Mouse (Mus musculus) gastrocnemius, postnatal 25 days (tissue): ENCODE measurements around the gene Adamtsl5. TPM values are rescaled to one million over a fixed set of nuclear protein-coding genes. Genes with fewer than 3 reads are reported as not detected.
A peak's percentile ranks its signal among the peaks of the same experiment; 100 is the strongest.

Source experiments
- DNase-seq: peaks from one replicate; pipeline ENCODE4 v3.0.0; 2022
- total RNA-seq, 2 experiments: library from RNA; stranded (reverse); gene quantifications; 1 replicate in 1 of 2; 2 replicates in 1 of 2; pipeline ENCODE4 v1.2.3; 2021

Adamtsl5 gene
- total RNA-seq, 2 experiments from 2014 or later, result 38.8 to 70.8 TPM

DNA sequence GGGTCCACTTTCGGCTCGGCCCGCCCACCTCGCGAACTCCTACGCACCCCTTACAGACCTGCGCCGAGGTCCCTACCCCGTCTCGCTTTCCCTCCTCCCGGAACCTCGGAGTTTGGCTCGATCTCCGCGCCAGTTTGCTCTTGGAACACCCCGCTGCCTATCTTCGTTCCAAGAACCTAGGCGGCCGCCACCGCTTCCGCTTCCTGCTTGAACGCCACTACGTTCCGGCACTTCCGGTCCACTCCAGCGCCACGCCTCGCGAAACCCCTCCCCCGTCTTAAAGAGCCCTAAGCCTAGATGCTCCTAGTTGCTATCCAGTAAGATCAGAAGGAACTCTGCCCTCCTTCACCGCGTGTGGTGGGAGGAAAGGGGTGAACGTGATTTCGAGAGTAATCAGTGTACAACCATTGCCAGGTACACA, 27.9 kb downstream of the Adamtsl5 start, which contains the start of gene 2310011J03Rik:
TSS of gene 2310011J03Rik (minus strand) at position 198 of the 421 bp plus-strand sequence.
- peak; percentile 90 for DNase-seq

DNA sequence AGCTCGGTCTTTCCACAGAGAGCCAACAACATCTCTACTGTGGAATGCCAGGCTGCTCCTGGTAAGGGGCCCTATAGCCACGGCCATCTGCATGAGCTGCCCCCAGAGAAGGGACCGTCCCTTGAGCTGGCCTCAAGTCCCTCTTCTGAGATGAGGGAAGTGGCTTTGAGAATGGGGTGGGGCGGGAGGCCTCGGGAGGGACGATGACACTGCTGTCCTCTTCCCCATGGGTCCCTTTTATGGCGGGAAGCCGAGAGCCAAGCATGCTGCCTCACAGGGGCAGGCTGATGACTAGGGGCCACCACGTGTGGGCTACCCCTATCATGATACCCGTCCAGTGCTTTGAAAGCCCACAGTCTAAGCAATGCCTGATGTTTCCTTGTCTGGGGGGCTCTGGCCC, 31.2 kb downstream of the Adamtsl5 start:
- DNase-seq, result no peak

DNA sequence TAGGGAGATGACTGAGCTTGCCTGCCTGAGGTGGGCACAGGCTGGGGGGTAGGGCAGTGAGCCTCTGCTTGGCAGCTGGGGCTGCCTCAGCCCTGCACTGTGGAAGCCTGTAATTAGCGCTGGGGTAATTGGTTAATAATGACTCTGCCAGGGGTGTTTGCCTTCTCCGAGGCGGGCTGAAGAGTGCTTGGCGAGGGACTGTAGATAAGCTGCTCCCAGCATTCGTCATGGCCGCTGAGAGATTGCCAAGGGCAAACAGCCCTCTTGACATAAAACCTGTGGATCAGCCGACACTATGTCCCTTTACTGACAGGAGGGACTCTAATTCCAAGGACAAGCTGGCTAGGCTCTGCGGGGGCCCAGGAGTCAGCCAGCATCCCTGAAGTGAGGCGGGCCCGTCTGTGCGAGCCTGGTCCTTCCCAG, 31.8 kb downstream of the Adamtsl5 start:
- no peak for DNase-seq

DNA sequence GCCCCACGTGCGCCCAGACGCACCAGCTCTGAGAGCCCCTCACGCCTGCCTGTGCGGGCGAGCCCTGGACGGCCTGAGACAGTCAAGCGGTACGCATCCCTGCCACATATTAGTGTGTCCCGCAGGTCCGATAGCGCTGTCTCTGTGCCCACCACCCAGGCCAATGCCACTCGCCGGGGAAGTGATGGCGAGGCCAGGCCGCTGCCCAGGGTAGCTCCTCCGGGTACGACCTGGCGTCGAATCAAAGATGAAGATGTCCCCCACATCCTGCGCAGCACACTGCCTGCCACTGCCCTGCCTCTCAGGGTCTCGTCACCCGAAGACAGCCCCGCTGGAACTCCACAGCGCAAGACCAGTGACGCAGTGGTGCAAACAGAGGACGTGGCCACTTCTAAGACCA, 32.9 kb downstream of the Adamtsl5 start:
- no peak for DNase-seq

DNA sequence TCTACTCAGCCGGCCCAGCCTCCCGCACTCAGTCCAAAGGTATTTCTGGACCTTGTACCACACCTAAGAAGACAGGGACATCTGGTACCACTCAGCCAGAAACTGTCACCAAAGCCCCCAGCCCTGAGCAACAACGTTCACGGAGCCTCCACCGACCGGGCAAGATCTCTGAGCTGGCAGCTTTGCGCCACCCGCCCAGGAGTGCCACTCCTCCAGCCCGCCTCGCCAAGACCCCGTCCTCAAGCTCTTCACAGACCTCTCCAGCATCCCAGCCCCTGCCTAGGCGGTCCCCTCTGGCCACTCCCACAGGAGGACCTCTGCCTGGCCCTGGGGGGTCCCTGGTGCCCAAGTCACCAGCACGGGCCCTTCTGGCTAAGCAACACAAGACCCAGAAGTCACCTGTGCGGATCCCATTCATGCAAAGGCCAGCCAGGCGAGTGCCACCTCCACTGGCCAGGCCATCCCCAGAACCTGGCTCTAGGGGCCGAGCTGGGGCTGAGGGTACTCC, 33.7 kb downstream of the Adamtsl5 start:
- no peak for DNase-seq

DNA sequence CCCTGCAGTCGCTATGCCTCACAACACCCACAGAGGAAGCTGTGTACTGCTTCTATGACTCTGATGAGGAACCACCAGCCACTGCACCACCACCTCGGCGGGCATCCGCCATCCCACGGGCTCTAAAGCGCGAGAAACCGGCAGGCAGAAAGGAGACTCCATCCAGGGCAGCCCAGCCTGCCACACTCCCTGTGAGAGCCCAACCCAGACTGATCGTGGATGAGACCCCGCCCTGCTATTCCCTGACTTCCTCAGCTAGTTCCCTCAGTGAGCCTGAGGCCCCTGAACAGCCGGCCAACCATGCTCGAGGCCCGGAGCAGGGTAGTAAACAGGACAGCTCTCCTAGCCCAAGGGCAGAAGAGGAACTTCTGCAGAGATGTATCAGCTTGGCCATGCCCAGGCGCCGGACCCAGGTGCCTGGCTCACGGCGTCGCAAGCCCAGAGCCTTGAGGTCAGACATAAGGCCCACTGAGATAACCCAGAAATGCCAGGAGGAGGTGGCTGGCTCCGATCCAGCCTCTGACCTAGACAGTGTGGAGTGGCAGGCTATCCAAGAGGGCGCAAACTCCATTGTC, 34.5 kb downstream of the Adamtsl5 start:
- no peak for DNase-seq

DNA sequence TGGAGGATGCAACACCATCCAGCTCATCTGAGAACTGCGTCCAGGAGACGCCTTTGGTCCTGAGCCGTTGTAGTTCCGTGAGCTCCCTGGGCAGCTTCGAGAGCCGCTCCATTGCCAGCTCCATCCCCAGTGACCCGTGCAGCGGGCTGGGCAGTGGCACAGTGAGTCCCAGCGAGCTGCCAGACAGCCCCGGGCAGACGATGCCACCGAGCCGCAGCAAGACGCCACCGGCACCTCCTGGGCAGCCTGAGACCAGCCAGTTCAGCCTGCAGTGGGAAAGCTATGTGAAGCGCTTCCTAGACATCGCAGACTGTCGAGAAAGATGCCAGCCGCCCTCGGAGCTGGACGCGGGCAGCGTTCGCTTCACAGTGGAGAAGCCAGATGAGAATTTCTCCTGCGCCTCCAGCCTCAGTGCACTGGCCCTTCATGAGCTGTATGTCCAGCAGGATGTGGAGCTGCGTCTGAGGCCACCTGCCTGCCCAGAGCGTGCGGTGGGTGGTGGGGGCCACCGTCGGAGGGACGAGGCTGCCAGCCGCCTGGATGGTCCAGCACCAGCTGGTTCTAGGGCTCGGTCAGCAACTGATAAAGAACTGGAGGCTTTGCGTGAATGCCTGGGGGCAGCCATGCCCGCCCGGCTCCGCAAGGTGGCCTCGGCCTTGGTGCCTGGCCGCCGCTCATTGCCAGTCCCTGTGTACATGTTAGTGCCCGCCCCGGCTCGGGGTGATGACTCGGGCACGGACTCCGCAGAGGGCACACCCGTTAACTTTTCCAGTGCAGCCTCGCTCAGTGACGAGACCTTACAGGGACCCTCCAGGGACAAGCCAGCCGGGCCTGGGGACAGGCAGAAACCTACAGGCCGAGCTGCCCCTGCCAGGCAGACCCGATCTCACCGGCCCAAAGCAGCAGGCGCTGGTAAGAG, 35.4 kb downstream of the Adamtsl5 start:
- DNase-seq, result no peak

DNA sequence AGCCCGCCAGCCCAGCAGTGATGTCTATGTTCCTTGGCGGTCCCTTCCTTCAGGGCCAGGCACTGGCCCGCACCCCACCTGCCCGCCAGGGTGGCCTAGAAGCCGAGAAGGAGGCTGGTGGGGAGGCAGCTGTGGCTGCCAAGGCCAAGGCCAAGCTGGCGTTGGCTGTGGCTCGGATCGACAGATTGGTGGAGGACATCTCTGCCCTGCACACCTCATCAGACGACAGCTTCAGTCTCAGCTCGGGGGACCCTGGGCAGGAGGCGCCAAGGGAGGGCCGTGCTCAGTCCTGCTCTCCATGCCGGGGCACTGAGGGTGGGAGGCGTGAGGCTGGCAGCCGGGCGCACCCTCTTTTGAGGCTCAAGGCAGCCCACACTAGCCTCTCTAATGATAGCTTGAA, 36.7 kb downstream of the Adamtsl5 start:
- DNase-seq, result no peak

DNA sequence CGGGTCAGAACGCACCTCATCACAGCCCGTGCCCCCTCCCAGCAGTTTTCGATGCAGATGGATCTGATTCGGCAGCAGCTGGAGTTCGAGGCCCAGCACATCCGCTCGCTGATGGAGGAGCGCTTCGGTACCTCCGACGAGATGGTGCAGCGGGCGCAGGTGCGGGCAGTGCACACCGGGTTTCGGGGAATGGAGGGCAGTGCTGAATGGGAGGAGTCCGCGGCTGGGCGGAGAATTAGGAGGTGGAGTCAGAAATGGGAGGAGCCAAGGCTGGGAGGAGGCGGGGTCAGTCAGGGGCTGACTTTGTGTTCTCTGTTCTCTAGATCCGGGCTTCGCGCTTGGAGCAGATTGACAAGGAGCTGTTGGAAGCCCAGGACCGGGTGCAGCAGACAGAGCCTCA, 43.4 kb downstream of the Adamtsl5 start:
- DNase-seq, result no peak

DNA sequence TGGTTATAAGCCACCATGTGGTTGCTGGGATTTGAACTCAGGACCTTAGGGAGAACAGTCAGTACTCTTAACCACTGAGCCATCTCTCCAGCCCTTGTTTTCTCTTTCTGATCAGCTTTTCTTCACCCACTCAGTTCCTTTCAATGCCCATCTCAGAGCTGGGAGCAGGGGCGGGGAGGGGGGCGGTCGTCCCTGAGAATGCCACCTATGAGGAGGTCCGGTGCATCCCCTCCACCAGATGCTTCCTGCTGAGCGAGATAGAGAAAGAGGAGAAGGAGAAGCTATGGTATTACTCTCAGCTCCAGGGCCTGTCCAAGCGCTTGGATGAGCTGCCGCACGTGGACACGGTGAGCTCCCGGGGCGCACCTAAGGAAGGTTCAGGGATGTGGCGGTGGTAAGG, 43.8 kb downstream of the Adamtsl5 start:
- DNase-seq, result no peak

DNA sequence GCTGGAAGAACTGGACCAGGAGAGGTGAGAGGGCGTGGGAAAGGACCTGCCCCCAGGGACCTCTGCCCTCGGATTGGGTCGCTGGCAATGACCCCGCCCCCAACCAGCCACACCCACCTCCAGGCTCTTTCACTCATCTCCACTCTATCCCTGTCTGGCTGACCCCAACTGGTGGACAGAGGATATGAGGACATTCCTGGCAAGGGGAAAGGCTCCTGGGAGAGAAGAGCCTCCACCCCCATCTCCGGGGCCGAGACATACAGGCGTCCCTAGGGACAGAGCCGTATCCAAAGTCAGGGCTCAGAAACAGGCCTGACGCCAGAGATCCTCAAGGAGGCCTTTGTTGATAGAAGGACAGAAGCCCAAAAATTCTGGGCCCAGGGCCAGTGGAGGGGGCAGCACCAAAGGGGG, 45.7 kb downstream of the Adamtsl5 start:
- peak; percentile 87 for DNase-seq

DNA sequence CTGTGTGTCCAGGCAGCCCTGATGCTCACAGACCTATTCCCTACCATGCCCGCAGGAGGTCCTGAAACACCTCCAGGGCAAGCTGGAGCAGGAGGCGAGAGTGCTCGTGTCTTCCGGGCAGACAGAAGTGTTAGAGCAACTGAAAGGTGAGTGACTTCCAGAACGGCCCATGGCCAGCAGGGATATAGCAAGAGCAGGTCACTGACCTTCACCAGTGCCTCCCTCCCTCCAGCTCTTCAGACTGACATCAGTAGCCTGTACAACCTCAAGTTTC, 46.2 kb downstream of the Adamtsl5 start:
- no peak for DNase-seq

DNA sequence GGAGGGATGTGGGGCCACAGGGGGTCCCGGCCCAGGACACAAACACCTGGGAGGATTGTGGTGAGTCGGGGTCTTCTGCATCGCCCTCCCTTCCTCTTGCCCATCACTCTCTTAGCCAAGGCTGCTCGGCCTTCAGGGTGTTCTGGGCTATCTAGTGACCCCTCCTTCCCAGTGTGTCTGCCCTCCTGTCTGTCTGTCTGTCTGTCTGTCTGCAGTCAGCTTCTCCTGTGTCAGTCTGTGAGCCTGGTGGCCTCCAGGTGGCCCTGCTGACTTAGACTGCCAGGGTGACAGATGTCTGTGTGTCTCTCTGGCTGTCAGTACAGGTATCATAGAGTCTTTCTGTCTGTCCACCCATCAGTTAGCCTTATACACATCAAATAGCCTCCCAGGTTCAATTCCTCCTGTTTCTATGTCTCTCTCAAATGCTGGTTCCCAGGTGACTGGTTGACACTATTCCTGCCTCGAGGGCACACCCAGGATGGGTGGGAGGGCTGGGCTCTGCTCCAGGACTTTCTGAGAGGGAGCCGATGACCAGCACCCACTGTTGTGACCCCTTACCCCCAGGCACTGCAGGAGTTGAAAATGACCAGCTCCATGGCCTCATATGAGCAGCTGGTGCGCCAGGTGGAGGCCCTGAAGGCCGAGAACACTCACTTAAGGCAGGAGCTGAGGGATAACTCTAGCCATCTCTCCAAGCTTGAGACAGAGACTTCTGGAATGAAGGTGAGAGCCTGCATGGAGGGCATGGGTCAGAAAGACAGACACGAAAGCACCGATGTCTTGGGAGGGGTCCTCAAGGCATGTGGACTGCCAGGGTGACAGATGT, 46.7 kb downstream of the Adamtsl5 start:
- no peak for DNase-seq

DNA sequence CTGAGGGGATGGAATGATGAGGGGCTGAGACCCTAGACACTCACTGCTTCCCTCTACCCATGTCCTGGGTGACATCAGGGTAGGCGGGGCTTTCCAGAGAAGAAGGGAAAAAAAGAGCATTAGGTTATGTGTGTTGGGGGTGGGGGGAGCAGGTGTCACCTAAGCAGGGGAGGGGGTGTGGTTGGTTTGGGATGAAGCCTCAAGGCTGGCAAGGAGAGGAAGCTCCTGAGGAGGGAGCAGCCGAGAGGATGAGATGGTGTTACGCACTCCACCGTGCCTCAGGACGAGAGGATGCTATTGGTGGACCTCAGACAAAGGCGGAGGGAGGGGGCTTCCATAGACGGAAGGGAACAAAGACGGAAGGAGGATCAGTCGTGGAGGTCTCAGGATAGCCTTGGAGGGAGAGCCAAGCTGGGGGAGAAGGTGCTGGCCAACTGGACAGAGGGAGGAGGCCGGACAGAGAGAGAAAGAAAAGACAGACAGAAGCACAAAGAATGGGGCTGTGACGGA, 47.5 kb downstream of the Adamtsl5 start:
- no peak for DNase-seq

DNA sequence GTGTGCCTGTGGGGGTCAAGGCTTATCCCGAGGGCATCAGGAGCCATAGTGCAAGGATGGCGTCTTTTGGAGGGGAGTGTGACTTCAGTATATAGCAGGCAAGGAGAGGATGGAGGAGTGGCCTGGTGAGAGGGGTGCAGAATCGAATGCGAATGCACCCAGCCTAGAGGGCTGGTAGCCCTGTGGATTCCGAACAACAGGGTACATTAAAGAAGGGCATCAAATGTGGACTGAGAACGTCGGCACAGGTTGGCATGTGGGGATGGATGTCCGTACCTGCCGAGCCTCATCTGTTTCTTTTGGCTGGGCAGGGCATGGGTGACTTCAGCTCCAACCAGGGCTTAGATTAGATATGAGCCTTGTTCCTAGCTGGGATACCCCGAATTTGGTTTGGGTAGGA, 48.4 kb downstream of the Adamtsl5 start:
- no peak for DNase-seq

DNA sequence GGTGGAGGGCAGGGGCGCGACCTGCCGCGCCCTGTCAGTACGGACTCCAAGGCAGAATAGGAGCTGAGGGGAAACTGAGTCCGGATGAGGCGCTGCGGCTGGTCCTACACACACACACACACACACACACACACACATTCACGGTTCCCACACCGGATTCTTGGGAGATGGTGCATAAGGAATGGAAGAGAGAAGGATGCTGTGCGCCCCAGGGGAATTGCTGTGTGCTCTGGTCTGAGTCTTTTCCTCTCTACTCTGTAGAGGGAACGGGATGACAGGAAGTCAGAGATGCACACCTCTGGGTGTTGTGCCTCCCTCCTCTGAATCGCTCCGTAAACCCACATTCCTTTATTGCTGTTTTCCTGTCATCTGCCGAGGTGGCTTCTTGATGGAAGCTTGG, 48.9 kb downstream of the Adamtsl5 start:
- DNase-seq, result no peak

DNA sequence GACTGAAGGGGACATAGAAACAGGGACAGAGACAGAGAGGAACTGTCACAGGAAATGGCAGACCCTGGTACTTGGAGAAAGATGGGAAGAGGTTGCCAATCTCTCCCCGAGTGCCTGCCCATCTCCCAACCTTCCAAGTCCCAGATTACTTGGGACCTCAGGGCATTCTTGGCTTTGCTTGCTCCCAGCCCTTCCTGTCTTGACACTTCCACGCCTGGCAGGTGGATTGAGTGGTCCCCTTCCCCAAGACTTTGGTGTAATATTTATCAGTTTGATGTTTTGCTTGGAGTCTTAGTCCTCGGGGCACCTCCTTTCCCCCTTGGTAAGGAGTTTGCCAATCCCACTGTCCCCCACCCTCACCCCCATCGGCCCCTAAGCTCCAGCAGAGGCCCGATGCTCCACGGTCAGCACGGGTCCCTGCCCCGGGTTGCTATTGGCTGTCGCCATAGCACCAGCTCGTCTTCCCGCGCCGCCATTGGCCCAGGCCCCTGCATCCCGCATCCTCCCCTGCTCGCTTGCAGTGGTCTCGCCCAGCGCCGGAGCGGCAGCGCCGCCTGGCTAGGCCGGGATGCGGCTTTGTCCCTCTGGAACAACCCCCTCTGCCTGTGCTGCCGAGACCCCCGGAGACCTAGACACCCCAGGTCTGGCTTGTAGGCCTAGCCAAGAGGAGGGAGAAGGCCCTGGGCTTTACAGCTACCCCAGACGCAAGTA, 49.5 kb downstream of the Adamtsl5 start:
- DNase-seq, result peak; percentile 59

DNA sequence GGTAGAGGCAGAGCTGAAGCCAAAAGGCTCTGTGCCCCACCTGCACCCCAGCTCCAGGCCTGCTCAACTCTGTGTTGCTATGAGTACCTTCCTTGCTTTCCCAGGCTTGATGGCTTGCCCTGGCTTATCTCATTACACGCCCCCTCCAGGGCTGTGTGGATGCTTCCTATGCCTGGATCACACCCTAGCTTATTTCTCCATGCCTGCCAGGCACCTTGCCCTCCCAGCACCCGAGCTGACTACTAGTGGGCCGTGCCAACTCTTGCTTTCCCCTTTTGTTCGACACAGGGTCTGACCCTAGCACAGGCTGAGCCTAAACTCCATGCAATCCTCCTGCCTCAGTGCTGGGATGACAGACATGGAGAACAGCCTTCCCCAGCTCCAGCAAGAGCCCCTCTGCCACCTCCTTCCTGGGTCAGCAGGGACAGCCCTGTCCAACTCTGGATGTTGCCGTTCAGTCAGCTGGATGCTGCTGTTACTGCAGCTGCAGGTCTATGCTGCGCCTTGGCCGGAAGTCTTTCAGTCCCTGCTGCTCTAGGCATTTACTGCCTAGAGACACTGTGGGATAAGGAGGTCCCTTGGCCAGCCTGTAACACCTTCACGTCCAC, 50.6 kb downstream of the Adamtsl5 start:
- DNase-seq, result no peak

DNA sequence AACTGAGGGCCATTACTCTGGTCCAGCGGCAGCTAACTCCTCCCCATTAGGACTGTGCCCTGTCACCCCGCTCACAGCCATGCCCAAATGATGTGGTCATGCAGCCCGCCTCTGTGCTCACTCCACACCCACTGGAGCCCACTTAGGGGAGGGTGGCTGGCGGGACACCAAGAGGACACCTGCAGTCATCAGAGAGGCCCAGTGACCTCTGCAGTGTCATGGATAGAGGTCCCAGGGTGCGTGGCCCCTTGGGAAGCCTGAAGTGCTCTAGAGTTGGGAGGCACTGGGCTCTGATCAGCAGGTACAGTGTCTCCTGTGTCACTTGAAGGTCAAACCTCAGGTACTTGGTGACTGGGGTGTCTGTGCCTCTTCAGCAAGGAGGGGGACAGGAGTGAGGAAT, 51.4 kb downstream of the Adamtsl5 start:
- DNase-seq, result no peak

DNA sequence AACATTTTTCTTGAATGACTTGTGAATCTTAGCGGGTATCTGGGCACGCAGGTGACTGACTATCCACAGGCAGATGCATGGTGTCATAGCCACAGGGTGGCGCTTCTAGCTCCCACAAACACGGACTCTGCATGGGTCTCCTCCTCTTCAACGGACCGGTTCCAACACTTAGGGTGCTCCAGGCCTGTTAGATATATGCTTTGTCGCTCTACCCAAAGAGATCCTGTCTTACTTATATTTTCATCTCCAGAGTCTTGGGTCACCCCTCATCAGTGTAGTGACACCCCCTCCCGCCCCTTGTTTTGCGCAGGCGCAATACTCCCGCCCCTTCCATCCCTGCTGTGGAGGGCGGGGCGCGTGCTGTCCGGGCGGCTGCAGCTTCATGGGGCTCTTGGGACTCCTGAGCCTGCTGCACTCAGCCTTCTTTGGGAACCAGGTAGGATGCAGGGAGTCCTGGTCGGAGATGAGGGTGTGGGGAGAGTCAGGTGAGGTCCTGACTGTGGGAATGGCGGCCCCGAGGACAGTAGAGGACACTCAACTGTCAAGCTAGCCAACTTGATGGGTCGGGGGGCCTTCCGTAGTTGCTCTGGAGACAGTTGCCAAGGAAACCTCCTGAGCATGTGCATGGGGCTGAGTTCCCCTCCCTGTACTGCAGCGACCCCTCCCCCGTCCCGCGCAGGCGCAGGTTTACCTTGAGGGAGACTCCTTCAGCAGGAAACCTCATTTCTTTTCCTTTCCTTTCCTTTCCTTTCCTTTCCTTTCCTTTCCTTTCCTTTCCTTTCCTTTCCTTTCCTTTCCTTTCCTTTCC, 52.4 kb downstream of the Adamtsl5 start, which contains the start of gene Apc2:
TSS of gene Apc2 (plus strand) at position 360 of the 808 bp plus-strand sequence.
- peak; percentile 70 for DNase-seq
